32 mouse cellular contexts compared by ENCODE assay signal in genomic region chr7:121912250-121912649, GRCm38 (mm10). TPM values are rescaled to one million over a fixed set of nuclear protein-coding genes. Genes with fewer than 3 reads are reported as not detected.
DNase-seq lines count a peak whose midpoint lies in the region; ATAC-seq and TF ChIP-seq lines count a peak whose summit lies in the region.
"Had no signal": no experiment of that assay in that cellular context is flagged by ENCODE, and none has a peak within 500 bp of the region (broad histone marks: within the 10 kb centered on the region; RNA-seq: fewer than 3 reads in every experiment).

No protein-coding gene starts in this region.

- ATAC-seq in embryonic facial prominence, embryonic 15.5 days (ENCODE audit: insufficient number of reproducible peaks, low FRiP score, low TSS enrichment, low read depth) = no peak
- ATAC-seq: activated CD4-positive, CD25-positive, alpha-beta regulatory T cell, adult 4 months; forebrain, embryonic 14.5 days had no signal

- TF ChIP-seq CTCF in lung, adult 2 months (IDR thresholded peaks at IDR 0.05; ENCODE audit: insufficient read depth, low read length) = 0 out of 2 replicates have a peak, but pooled peaks have one; percentile 7
- TF ChIP-seq CTCF in thymus, adult 2 months (IDR thresholded peaks at IDR 0.05; ENCODE audit: borderline replicate concordance, control insufficient read depth, extremely low read depth, insufficient read depth, low read length, poor library complexity) = no peak

- WGBS in embryonic facial prominence, embryonic 15.5 days = 79% methylated on average over 8 of the region's 8 CpGs
- WGBS in embryonic facial prominence, embryonic 10.5 days = 73% methylated on average over 8 of the region's 8 CpGs
- WGBS in lung, adult 2 months = 66% methylated on average over 8 of the region's 8 CpGs
- WGBS in thymus, adult 2 months = 72% methylated on average over 8 of the region's 8 CpGs

- TF ChIP-seq POLR2A in lung, adult 2 months (IDR thresholded peaks at IDR 0.05; ENCODE audit: borderline replicate concordance, extremely low read depth, low read depth, low read length) = no peak
- TF ChIP-seq POLR2A in thymus, adult 2 months (IDR thresholded peaks at IDR 0.05; ENCODE audit: control insufficient read depth, extremely low read depth, insufficient read depth, low read length, poor library complexity) = no peak

- H3K27me3 ChIP-seq in embryonic facial prominence, embryonic 15.5 days = no peaks in the 10 kb centered on the region
- no peaks in the 10 kb centered on the region for H3K27me3 ChIP-seq in embryonic facial prominence, embryonic 10.5 days (replicated peaks; ENCODE audit: low read depth, poor library complexity, severe bottlenecking)
- no peaks in the 10 kb centered on the region for H3K27me3 ChIP-seq in thymus, adult 2 months (ENCODE audit: control insufficient read depth, insufficient read depth, low read length)
- H3K27me3 ChIP-seq: heart, embryonic 13.5 days; kidney, embryonic 15.5 days; liver, embryonic 13.5 days had no signal

- no peak overlapping the region for H3K4me2 ChIP-seq in embryonic facial prominence, embryonic 15.5 days (replicated peaks)
- H3K4me2 ChIP-seq: heart, embryonic 13.5 days; hindbrain, embryonic 14.5 days; kidney, embryonic 15.5 days; liver, embryonic 13.5 days; lung, embryonic 14.5 days had no signal

- H3K36me3 ChIP-seq in embryonic facial prominence, embryonic 15.5 days = no peaks in the 10 kb centered on the region
- no peaks in the 10 kb centered on the region for H3K36me3 ChIP-seq in embryonic facial prominence, embryonic 10.5 days (replicated peaks)
- H3K36me3 ChIP-seq in thymus, adult 2 months (ENCODE audit: control insufficient read depth, insufficient read depth, low read length) = no peaks in the 10 kb centered on the region
- H3K36me3 ChIP-seq: heart, embryonic 13.5 days; kidney, embryonic 15.5 days; liver, embryonic 13.5 days had no signal

- H3K9me3 ChIP-seq in embryonic facial prominence, embryonic 15.5 days (replicated peaks) = no peaks in the 10 kb centered on the region
- no peaks in the 10 kb centered on the region for H3K9me3 ChIP-seq in embryonic facial prominence, embryonic 10.5 days
- H3K9me3 ChIP-seq: heart, embryonic 13.5 days; kidney, embryonic 15.5 days; liver, embryonic 13.5 days; megakaryocyte, embryonic 14.5 days had no signal

- DNase-seq in embryonic facial prominence, embryonic 10.5 days (ENCODE audit: low spot score) = no peak
- no peak for DNase-seq in lung, adult 2 months
- no peak for DNase-seq in lung, postnatal 14 days
- peak; percentile 13 for DNase-seq in thymus, postnatal 25 days
- DNase-seq in thymus, adult 2 months = no peak
- DNase-seq in left cerebral cortex, adult 8-10 months (ENCODE audit: low spot score in 2 of 2) = no peak
- DNase-seq: adrenal gland, adult 2 months; adrenal gland, postnatal 36 days; cerebellum, adult 2 months; cerebellum, postnatal 25 days; gastrocnemius, adult 2 months; gastrocnemius, postnatal 36 days; heart, adult 2 months; heart, postnatal 10 days; kidney, adult 18-20 months; left cerebral cortex, postnatal 4 days; liver, embryonic 13.5 days; lung, embryonic 14.5 days; lung, postnatal 4 days; midbrain, embryonic 14.5 days; right cerebral cortex, postnatal 25 days had no signal

- no peak overlapping the region for H3K4me3 ChIP-seq in embryonic facial prominence, embryonic 15.5 days (replicated peaks)
- H3K4me3 ChIP-seq in embryonic facial prominence, embryonic 10.5 days = no peak overlapping the region
- H3K4me3 ChIP-seq in lung, adult 2 months (replicated peaks; ENCODE audit: extremely low read depth, low read depth, low read length) = no peak overlapping the region
- no peak overlapping the region for H3K4me3 ChIP-seq in thymus, adult 2 months (ENCODE audit: control insufficient read depth, insufficient read depth, low read length)
- H3K4me3 ChIP-seq: gastrocnemius, adult 2 months; heart, adult 2 months; heart, embryonic 13.5 days; kidney, embryonic 15.5 days; liver, embryonic 13.5 days had no signal

- H3K4me1 ChIP-seq in embryonic facial prominence, embryonic 15.5 days = peaks cover 28% of the 10 kb centered on the region
- peaks cover 9% of the 10 kb centered on the region; the same call in 1 of the 2 replicates for H3K4me1 ChIP-seq in embryonic facial prominence, embryonic 10.5 days
- H3K4me1 ChIP-seq in lung, adult 2 months (ENCODE audit: control insufficient read depth, insufficient read depth, low read length) = no peaks in the 10 kb centered on the region
- H3K4me1 ChIP-seq in thymus, adult 2 months (replicated peaks; ENCODE audit: control insufficient read depth, insufficient read depth, low read length) = no peaks in the 10 kb centered on the region
- H3K4me1 ChIP-seq: kidney, embryonic 15.5 days; liver, embryonic 13.5 days had no signal

- 0 out of 2 replicates have a peak overlapping the region, but pooled peaks have one; percentile 30 for H3K27ac ChIP-seq in embryonic facial prominence, embryonic 15.5 days (replicated peaks)
- no peak overlapping the region for H3K27ac ChIP-seq in embryonic facial prominence, embryonic 10.5 days (replicated peaks)
- H3K27ac ChIP-seq in thymus, adult 2 months (ENCODE audit: control insufficient read depth, insufficient read depth, low read length) = no peak overlapping the region
- H3K27ac ChIP-seq: gastrocnemius, adult 2 months; heart, adult 2 months; heart, embryonic 13.5 days; hindbrain, embryonic 14.5 days; kidney, embryonic 15.5 days; liver, embryonic 13.5 days had no signal

- H3K9ac ChIP-seq in embryonic facial prominence, embryonic 15.5 days = no peak overlapping the region
- H3K9ac ChIP-seq: heart, embryonic 13.5 days; hindbrain, embryonic 14.5 days; kidney, embryonic 15.5 days; liver, embryonic 13.5 days; lung, embryonic 14.5 days had no signal

RNA-seq across cellular contexts. Expression of gene Scnn1b, which starts 47.4 kb away (rescaled TPM):
- polyA plus RNA-seq in embryonic facial prominence, embryonic 15.5 days (2015; fragmentation: Nextera tagmentation; extraction: Ambion mirVana) = 1.1 and 1.3 TPM in 2 replicates
- 0.45 and 1.3 TPM in 2 replicates for polyA plus RNA-seq in embryonic facial prominence, embryonic 10.5 days (2016; fragmentation: Nextera tagmentation; extraction: Ambion mirVana)
- polyA plus RNA-seq in lung, adult 2 months (2012; rRNA removed) = 135 and 179 TPM in 2 replicates
- polyA plus RNA-seq in thymus, adult 2 months (2012; rRNA removed) = 0.52 and 1.1 TPM in 2 replicates
- not detected for total RNA-seq in left cerebral cortex, adult 8-10 months (2022)
- total RNA-seq: adrenal gland, adult 2 months; gastrocnemius, postnatal 36 days; heart, adult 2 months; heart, postnatal 10 days; hematopoietic stem cell, adult 5-6 weeks; layer of hippocampus, adult 8-10 months; layer of hippocampus, postnatal 25 days; neutrophil, adult 5-6 weeks had no signal
- polyA plus RNA-seq: activated CD4-positive, CD25-positive, alpha-beta regulatory T cell, adult 4 months; liver, embryonic 13.5 days had no signal

Comparison
In these comparisons a context has a peak if more than half of its experiments do, and no peak if none do; other contexts are left out.
1. RNA of gene Scnn1b, which starts 47.4 kb away (polyA plus RNA-seq): 135 to 179 TPM in lung, adult 2 months; 1.1 to 1.3 TPM in embryonic facial prominence, embryonic 15.5 days, 0.52 to 1.1 TPM in thymus, adult 2 months and 0.45 to 1.3 TPM in embryonic facial prominence, embryonic 10.5 days; every median in the first group is over 10 times any median in the second.